Mouse (Mus musculus): ENCODE data around the gene Gm20481.
"Not testable (repeated sequence)": the region's sequence is repeated elsewhere in the genome, so short reads cannot be mapped to it uniquely, and the experiment has no call there.

Gene Gm20481

GRCm38 (mm10) chr17:34969822-34970221, at the start of gene Gm20481:
TSS of gene Gm20481 (plus strand) at chr17:34969912.
- not testable (repeated sequence) for DNase-seq

- DNase-seq: no peak
Measured at GRCm38 (mm10) chr17:34922939-34923338, 46.8 kb upstream of the Gm20481 start.

- DNase-seq: no peak
Measured at GRCm38 (mm10) chr17:34924258-34924657, 45.5 kb upstream of the Gm20481 start.

- DNase-seq: no peak
Measured at GRCm38 (mm10) chr17:34927306-34928019, 42.2 kb upstream of the Gm20481 start.

GRCm38 (mm10) chr17:34928841-34929240, 40.9 kb upstream of the Gm20481 start:
- DNase-seq: no peak

GRCm38 (mm10) chr17:34931061-34931734, 38.5 kb upstream of the Gm20481 start, which contains the start of gene Neu1:
TSS of gene Neu1 (plus strand) at chr17:34931253.
- DNase-seq: peak; percentile 100

GRCm38 (mm10) chr17:34931735-34932098, 38.0 kb upstream of the Gm20481 start:
- DNase-seq: peak; percentile 58 to 59

GRCm38 (mm10) chr17:34932287-34932686, 37.4 kb upstream of the Gm20481 start:
- no peak for DNase-seq

- DNase-seq: no peak
Measured at GRCm38 (mm10) chr17:34934031-34934430, 35.7 kb upstream of the Gm20481 start.

GRCm38 (mm10) chr17:34934830-34935229, 34.9 kb upstream of the Gm20481 start:
- no peak for DNase-seq

GRCm38 (mm10) chr17:34937960-34938505, 31.7 kb upstream of the Gm20481 start:
- no peak for DNase-seq

GRCm38 (mm10) chr17:34941344-34942041, 28.2 kb upstream of the Gm20481 start:
- no peak for DNase-seq

- DNase-seq: no peak
Measured at GRCm38 (mm10) chr17:34943128-34943815, 26.4 kb upstream of the Gm20481 start.

- DNase-seq: no peak
Measured at GRCm38 (mm10) chr17:34944362-34944761, 25.4 kb upstream of the Gm20481 start.

- DNase-seq: no peak
Measured at GRCm38 (mm10) chr17:34946486-34947140, 23.1 kb upstream of the Gm20481 start.

GRCm38 (mm10) chr17:34947606-34948005, 22.1 kb upstream of the Gm20481 start:
- DNase-seq: peak; percentile 33 to 45

- DNase-seq: not testable (repeated sequence)
Measured at GRCm38 (mm10) chr17:34948721-34949552, 20.8 kb upstream of the Gm20481 start.

- DNase-seq: no peak
Measured at GRCm38 (mm10) chr17:34949553-34949969, 20.2 kb upstream of the Gm20481 start.

- DNase-seq: no peak
Measured at GRCm38 (mm10) chr17:34950514-34951455, 18.9 kb upstream of the Gm20481 start.
